Mouse (Mus musculus) adrenal gland, postnatal 14 days (tissue): Measurements from ENCODE around the gene Stat3. TPM values are rescaled to one million over a fixed set of nuclear protein-coding genes. Genes with fewer than 3 reads are reported as not detected.

Experiments
- DNase-seq: peaks from one replicate; pipeline ENCODE4 v3.0.0; 2021; ENCODE audit warnings: mixed read lengths
- total RNA-seq: library from RNA; stranded (reverse); gene quantifications from 2 replicates; pipeline ENCODE4 v1.2.3, GENCODE M21; 2021

The Stat3 gene
- total RNA-seq, 1 experiment from 2014 or later: 82.4 TPM

DNA sequence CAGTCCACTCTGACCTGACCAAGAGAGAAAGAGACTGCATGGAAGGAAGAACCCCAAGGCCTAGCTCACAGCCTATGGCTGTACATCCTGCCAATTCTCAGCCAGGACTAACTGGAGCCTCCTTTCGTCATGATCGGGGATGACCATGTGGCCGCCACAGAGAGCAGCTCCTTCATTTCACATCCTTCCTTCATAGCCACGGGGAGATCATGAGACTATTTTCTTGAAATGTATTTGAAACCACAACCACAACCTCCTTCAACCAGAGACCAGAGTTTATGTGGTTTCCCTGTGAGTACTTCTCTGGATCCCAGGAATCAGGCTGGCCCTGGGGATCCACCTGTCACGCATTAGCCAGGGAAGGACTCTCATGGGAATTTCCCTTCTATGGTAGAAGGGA is 86.3 kb downstream of the Stat3 start:
- no peak for DNase-seq

DNA sequence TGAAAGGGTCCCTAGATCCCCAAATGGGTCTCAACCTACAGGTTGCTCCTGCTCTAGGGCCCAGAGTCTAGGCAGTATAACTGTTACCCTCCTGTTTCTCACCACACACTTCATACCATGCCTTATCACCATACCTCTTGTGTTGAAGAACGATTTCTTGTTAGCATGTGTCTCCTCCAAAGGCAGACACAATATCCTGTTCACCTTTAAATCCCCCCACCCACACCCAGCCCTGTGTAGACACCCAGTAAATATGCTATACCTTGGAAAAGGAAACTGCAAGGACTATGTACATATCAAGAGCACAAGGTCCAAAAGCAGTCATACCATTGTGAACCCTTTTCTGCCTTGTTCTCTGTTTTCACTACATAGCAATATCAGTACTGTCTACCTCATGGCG is 87.3 kb downstream of the Stat3 start:
- DNase-seq: no peak

DNA sequence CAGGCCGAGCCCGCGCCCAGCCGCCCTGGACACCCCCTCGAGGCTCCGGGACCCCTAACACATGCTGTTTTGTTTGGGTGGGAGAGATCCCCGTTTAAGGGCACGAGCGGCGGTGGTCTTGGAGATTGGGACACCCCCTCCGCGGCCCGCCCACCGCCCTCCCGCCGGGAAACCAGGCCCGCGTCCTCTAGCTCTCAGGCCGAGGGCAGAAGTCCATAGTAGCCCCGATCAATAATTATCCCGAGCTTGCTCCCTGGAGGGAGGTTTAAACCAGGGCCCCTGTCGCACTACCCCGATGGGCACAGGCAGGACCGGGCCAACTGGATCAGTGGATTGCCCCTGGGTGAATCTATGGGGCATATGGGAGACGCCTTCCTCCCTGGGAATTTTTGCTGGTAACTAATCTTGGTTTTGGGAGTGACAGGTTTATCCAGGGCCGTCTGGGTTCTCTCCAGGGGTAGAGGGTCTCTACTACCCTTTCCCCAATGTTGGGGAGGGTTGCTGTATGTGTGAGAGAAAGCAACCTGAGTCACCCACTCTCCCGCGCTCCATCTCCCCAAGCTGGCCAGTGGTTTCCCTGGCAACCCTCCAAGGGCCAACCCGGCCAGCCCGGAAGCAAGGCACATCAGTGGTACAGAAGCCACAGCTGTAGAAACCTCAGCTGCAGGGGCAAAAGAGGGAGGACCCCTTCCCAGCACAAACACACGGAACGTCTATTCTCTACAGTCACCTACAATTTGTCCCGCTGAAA is 88.4 kb downstream of the Stat3 start:
- DNase-seq: peak; percentile 90

DNA sequence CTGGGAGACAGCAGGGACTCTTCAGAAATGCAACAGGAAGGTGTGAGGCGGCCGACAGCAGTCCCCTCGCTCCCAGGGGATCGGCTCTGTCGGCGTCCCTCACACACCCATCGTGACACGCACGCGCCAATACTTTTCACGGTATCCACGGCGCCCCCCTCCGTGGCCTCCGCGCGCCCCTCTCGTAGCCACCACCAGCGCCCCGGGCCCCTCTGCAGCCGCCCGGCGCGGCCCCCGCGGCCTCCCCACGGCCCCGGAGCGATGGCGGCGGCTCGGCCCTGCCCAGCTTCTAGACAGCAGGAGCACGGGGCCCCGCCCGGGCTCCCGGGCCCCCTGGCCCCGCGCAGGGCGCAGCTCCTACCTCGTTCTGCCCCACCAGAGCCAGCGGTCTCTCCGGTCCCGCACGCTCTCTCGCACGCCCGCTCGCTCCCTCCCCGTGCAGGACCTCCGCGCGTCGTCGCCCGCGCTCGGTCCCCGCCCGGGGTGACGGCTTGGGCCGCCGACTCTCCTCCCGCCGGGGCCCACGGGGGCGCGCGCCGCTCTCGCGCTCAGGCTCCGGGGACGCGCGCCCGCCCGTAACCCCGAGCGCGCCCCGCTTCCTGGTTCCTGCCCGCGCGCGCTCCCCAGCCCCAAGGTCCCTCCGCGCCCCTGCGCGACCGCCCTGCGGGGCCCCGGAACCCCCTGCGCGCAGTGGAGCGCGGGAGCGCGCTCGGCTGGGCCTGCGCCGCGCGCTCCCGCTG is 89.1 kb downstream of the Stat3 start, which contains the start of gene Stat5b:
Gene Stat5b (minus strand): TSS at position 687 of the 740 bp plus-strand sequence.
- DNase-seq: peak; percentile 93

DNA sequence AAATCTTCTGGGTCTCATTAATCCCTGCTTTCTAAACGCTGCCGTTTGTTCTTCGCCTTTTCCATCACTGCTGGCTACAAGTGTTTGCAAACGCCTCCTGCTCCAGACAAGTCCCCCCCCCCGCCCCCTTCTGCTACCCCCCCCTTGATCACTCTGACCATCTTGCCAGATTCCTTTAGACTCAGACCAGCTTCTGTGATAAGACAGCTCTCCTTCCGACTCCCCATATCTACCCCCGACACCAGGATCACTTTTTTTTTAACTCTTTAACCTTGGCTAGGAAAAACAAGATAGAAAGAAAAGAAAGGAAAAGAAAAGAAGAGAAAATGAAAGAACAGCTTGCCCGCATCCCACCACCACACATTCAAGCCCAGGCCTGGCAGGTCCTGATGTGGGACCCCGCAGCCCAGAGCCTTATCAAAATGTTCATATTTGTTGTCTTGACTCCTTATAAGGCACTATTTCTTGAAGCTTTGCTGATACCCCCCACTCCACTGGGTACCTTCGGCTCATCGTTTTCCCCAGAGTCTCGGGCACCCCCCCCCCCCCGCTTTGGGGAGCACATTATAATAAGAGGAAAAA is 89.8 kb downstream of the Stat3 start:
- no peak for DNase-seq

DNA sequence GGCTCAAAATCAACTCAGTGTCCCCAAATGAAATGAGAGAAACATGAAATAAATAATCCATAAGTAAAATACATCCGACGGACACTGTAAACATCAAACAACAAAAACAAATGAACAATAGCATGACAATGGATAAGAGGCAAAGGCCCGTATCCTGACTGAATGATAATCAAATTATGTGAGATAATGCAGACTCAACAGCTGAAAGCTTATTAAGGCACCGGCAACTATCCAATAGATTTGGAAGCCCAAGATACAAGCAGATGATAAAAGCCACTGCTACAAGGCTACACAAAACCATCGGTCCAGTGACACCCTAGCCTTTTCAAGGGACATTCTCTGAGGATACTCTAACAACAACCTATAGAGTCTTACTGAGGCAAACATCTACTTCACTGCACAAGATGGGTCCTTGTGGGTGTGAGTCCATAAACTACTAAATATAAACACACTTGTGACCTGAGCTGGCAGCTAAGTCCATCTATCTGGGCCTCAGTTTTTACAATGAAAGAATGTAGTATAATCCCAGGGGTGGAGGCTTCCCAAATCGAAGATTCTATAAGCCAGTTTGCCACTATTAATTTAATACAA is 90.5 kb downstream of the Stat3 start:
- no peak for DNase-seq

DNA sequence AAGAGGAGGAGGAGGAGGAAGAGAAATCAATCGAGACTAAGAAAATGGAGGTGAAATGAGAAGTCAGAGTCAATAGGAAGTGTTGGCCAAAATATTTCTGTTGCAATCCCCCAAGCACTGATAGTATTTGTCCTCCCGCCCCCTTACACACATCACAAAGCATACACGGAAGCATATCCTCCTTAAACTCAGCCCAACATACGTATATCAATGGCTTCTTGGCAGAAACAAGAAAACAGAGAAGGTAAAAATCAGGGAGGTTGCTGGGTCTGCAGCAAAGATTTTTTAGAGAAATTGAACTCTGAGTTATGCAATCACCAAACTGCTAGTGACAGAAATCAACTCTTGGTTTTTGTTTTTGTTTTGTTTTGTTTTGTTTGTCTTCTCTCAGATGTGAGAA is 91.3 kb downstream of the Stat3 start:
- no peak for DNase-seq

DNA sequence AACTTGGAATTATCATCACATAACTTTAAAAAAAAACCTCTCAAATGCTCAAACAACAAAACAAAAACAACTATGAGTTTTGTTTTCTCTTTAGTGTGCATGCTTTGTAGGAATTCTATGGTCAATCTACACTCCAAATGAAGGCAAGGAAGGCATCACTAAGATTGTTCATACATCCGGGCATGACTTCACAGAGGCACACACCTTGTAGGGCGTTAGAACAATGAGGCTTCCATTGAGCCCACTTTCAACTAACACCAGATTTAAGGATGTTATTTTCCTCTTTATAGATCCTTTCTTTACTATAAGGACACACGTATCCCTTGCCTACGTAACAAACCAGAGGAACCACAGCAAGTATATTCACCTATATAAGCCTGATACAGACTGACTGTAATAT is 91.8 kb downstream of the Stat3 start:
- DNase-seq: no peak

DNA sequence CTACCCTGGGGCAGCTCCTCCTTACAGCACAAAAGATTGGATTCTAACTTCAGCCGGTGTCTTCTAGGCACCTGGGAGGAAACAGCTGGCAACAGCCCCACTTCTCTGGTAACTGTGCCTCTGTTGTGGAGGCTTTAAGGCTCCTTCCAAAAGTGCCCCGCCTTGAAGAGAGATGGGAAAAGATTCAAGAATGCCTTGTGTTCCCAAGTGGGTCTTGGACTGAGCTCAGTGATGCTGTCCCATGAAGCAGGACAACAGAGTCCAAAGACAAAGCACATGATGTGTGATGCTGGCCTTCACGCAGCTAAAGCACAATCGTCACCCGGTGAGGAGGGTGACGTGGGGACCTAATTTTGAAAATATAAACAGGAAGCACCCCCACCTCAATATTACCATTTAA is 93.5 kb downstream of the Stat3 start:
- no peak for DNase-seq

DNA sequence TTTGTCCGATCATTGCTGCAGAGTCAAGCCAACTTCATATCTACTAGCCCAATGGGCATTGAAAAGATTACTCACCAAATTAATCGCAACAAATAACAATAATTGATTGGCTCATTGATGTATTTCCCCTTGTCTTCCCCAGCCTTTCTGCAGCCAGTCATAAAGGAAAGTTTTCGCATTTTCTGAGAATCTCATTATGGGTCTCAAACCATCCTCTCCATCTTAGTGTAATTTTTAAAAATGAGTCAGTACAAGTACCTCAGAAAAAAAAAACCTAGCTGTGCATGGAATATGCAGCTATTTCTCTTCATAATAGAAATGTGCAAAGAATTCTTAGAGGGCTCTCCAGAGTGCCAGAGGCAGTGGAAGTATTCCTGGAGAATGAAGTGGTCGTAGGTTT is 95.2 kb downstream of the Stat3 start:
- no peak for DNase-seq

DNA sequence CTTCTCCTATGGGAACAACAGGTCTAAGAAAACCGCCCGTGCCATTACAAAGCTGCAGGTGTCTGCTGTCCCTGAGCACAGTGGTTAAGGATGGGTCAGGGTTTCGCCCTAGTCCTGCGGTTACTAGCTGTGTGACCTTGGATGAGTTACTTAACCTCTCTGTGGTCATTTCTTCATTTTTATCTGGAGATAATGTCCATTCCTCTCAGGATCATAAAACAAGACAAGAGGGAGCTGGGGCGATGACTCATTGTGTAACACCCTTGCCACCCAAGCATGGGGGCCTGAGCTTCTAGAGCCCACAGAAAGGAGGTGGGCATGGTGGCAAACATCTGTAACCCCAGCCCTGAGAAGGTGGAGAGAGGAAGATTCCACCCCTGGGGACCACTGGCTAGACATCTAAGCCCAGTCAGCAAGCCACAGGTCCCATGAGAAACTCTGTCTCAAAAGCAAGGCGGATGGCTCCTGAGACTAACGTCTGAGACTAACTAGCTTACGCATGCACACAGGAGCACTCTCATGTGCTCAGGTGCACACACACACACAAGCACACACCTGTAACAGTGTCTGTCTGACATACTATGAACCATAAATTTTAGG is 96.2 kb downstream of the Stat3 start:
- DNase-seq: no peak

DNA sequence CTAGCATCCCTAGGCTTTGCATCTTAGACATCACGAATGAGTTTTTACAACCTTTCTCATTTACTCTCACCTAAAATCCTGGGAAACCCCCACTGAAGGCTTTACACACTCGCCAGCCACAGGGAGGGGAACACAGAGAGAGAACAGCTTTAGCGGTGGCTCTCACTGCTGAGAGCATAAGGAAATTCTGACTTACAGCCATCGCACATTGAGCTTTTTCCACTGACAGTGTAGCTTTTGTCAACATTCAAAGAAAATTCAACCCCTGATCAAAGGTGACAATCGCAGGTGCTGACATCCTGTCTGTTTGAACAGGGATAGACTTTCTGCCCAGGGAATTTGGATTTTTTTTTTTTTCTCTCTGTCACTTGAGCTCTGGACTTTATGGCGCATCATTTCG is 97.3 kb downstream of the Stat3 start:
- no peak for DNase-seq

DNA sequence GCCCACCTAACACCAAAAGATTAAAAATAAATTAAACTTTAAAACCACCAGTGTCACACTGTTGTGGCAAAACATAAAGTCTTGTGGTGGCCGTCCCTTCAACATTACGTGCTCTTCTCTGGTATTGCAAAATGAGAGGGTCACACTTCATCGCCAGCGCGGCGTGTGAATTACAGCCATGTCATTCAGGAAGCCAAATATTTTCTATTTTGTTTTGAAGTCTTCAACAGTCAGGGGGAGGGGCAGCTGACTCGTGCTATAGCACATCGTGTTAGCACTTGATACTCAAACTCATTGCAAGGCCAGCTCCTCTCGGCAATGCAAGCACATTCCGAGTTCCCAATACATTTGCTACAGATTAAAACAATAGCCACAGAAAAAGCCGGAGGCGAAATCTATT is 98.5 kb downstream of the Stat3 start:
- DNase-seq: peak; percentile 43

DNA sequence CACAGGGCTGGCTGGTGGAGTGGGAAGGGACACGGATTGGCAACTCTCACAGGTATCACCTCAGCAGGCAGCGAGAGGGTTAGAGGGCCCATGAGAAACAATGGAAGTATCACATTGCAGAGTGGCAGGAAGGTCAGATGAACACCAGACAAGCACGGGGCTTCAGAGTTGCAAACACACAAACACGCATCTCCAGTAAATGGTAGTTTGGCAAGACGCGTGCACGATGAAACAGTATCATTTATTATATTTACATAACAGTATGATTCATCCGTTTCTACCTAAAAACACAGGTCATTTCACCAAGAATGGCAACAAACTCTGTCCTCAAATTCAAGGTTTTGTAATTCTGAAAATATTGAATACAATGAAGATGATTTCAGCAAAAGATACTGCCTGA is 99.8 kb downstream of the Stat3 start:
- DNase-seq: no peak

DNA sequence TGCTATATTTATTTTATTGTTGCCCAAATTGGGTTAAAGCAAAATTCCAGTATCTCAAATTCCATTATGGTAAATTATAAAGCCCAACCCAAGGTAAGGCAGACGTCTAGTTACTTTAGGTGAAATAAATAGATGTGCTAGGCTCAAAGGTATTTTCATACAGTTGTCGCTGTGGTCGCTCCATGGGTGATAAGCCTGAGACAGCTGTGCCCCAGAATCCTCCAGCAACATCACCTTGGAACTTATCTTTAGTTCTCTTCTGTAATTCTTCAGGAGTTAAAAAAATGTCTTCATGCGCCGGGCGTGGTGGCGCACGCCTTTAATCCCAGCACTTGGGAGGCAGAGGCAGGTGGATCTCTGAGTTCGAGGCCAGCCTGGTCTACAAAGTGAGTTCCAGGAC is 100.4 kb downstream of the Stat3 start:
- no peak for DNase-seq

DNA sequence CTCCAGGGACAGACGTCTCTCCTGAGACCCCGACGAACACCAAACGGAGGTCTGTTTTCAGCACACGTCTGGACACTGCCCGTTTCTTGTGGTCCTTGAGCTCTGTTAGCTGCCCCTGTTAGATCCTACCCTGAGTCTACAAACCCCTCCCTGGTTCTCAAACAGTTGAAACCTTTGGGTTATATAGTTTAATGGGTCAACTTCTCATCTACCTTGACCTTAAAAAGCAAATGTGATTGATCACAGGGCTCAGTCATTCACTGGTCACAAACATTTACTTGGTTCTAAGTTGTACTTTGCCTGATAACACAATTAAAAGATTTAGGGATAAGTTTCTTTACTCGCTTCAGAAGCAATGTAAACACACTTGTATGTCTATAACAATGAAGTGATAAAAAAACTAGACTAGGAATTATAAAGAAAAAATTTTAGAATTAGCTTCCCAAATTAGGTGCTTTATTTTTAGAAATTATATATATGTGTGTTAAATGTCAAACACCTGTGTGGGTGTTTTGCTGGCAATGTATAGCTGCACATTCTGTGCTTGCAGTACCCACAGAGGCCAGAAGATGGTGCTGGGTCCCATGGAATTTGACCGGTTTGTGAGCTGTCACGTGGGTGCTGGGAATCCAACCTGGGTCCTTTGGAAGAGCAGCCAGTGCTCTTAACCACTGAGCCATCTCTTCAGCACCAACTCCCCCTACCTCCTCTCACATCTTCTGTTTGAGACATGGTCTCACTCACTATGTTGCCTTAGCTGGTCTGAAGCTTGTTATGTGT is 102.2 kb downstream of the Stat3 start:
- no peak for DNase-seq

Other genes starting within 250 kb of the Stat3 start
- gene Zfp385c, start 247.1 kb downstream of the Stat3 start, total RNA-seq: 0.19 TPM in 1 of 2 replicates, not detected in the other
- 15.8 and 16.2 TPM in 2 replicates for gene Dhx58, start 235.3 kb downstream of the Stat3 start, total RNA-seq
- 39.9 and 44.6 TPM in 2 replicates for gene Kat2a, start 227.1 kb downstream of the Stat3 start, total RNA-seq
- gene Hspb9, start 225.7 kb downstream of the Stat3 start, total RNA-seq: not detected in 2 replicates
- gene Rab5c, start 201.3 kb downstream of the Stat3 start, total RNA-seq: 170 and 175 TPM in 2 replicates
- gene Kcnh4, start 179.6 kb downstream of the Stat3 start, total RNA-seq: 0.11 and 0.15 TPM in 2 replicates
- not detected in 2 replicates for gene Hcrt, start 176.6 kb downstream of the Stat3 start, total RNA-seq
- gene Ghdc, start 168.6 kb downstream of the Stat3 start, total RNA-seq: 19.7 and 19.9 TPM in 2 replicates
- gene Stat5b, start 88.8 kb downstream of the Stat3 start, total RNA-seq: 72.8 and 74.6 TPM in 2 replicates
- gene Stat5a, start 80.2 kb downstream of the Stat3 start, total RNA-seq: 37.8 and 44.2 TPM in 2 replicates
- 290 and 306 TPM in 2 replicates for gene Cavin1, start 31.3 kb upstream of the Stat3 start, total RNA-seq
- 91.3 and 111 TPM in 2 replicates for gene Atp6v0a1, start 69.9 kb upstream of the Stat3 start, total RNA-seq
- gene Naglu, start 130.5 kb upstream of the Stat3 start, total RNA-seq: 29.6 and 30.8 TPM in 2 replicates
- 0.85 and 1.2 TPM in 2 replicates for gene Hsd17b1, start 138.9 kb upstream of the Stat3 start, total RNA-seq
- gene Coasy, start 143.0 kb upstream of the Stat3 start, total RNA-seq: 87.7 and 97.6 TPM in 2 replicates
- 39.8 and 45.9 TPM in 2 replicates for gene Mlx, start 147.7 kb upstream of the Stat3 start, total RNA-seq
- 6.6 and 8.8 TPM in 2 replicates for gene Psmc3ip, start 155.9 kb upstream of the Stat3 start, total RNA-seq
- 53.7 and 56.0 TPM in 2 replicates for gene Retreg3, start 180.4 kb upstream of the Stat3 start, total RNA-seq
- gene Tubg1, start 180.4 kb upstream of the Stat3 start, total RNA-seq: 45.9 and 48.6 TPM in 2 replicates
- 7.2 and 7.9 TPM in 2 replicates for gene Tubg2, start 216.4 kb upstream of the Stat3 start, total RNA-seq
- 10.9 and 13.5 TPM in 2 replicates for gene Cntnap1, start 231.0 kb upstream of the Stat3 start, total RNA-seq
- 30.5 and 32.7 TPM in 2 replicates for gene Plekhh3, start 231.8 kb upstream of the Stat3 start, total RNA-seq
- 1.4 and 1.5 TPM in 2 replicates for gene Ccr10, start 235.9 kb upstream of the Stat3 start, total RNA-seq